Mouse (Mus musculus) layer of hippocampus, adult 9-10 months (tissue): Measurements from ENCODE around the gene Strada.
"Not testable (repeated sequence)": the region's sequence is repeated elsewhere in the genome, so short reads cannot be mapped to it uniquely, and the experiment has no call there.

Source experiments
- DNase-seq: peaks from one replicate; pipeline ENCODE4 v3.0.0; 2022; ENCODE audit warnings: low spot score

The Strada gene

GRCm38 (mm10) chr11:106156257-106156656 lies 45.7 kb downstream of the Strada start:
- DNase-seq, result no peak

GRCm38 (mm10) chr11:106155761-106156160 lies 46.2 kb downstream of the Strada start:
- DNase-seq, result no peak

GRCm38 (mm10) chr11:106154770-106155169 lies 47.2 kb downstream of the Strada start:
- DNase-seq, result no peak

- DNase-seq, result no peak
Measured at GRCm38 (mm10) chr11:106154091-106154490, 47.9 kb downstream of the Strada start.

- no peak for DNase-seq
Measured at GRCm38 (mm10) chr11:106152132-106152531, 49.8 kb downstream of the Strada start.

- DNase-seq, result no peak
Measured at GRCm38 (mm10) chr11:106151219-106151618, 50.7 kb downstream of the Strada start.

- DNase-seq, result no peak
Measured at GRCm38 (mm10) chr11:106134580-106135528, 67.1 kb downstream of the Strada start.

- no peak for DNase-seq
Measured at GRCm38 (mm10) chr11:106132516-106132915, 69.5 kb downstream of the Strada start.

GRCm38 (mm10) chr11:106129477-106129876 lies 72.5 kb downstream of the Strada start:
- no peak for DNase-seq

GRCm38 (mm10) chr11:106126727-106127373 lies 75.1 kb downstream of the Strada start:
- not testable (repeated sequence) for DNase-seq

- DNase-seq, result no peak
Measured at GRCm38 (mm10) chr11:106125827-106126226, 76.1 kb downstream of the Strada start.

- no peak for DNase-seq
Measured at GRCm38 (mm10) chr11:106124784-106125183, 77.2 kb downstream of the Strada start.

GRCm38 (mm10) chr11:106122736-106123135 lies 79.2 kb downstream of the Strada start:
- DNase-seq, result no peak

- no peak for DNase-seq
Measured at GRCm38 (mm10) chr11:106122221-106122620, 79.7 kb downstream of the Strada start.
